Mouse (Mus musculus) cerebral cortex, adult 2 months (tissue): ENCODE data around the gene Cldn7.

Source experiments
- WGBS: fragments of 180-500 bp; shearing (Covaris S2); methylation state at CpG from one replicate; pipeline ENCODE4 v1.1.7; 2018; 5-methylcytosine and 5-hydroxymethylcytosine counted together

The Cldn7 gene

GRCm38 (mm10) chr11:70014051-70014450 is 49.5 kb downstream of the Cldn7 start:
- 65% methylated on average over 5 of the region's 5 CpGs for WGBS

GRCm38 (mm10) chr11:70014880-70015558 is 50.4 kb downstream of the Cldn7 start, which contains the start of gene Acadvl:
TSS of gene Acadvl (minus strand) at chr11:70015411.
- 2% methylated on average over 35 of the region's 35 CpGs for WGBS

- WGBS = 64% methylated on average over 6 of the region's 6 CpGs
Measured at GRCm38 (mm10) chr11:70015677-70016076, 51.1 kb downstream of the Cldn7 start.

- 62% methylated on average over 2 of the region's 2 CpGs for WGBS
Measured at GRCm38 (mm10) chr11:70016177-70016576, 51.6 kb downstream of the Cldn7 start.

GRCm38 (mm10) chr11:70016669-70017068 is 52.1 kb downstream of the Cldn7 start, which contains the start of gene Dlg4:
TSS of gene Dlg4 (plus strand) at chr11:70016942.
- 79% methylated on average over 3 of the region's 3 CpGs for WGBS

GRCm38 (mm10) chr11:70017199-70017767 is 52.7 kb downstream of the Cldn7 start:
- WGBS = 41% methylated on average over 7 of the region's 7 CpGs
